In genomic region chr17:29716732-29717445, GRCm38 (mm10) we compare ENCODE assay signal across 8 mouse cellular contexts. TPM values are rescaled to one million over a fixed set of nuclear protein-coding genes. Genes with fewer than 3 reads are reported as not detected.
DNase-seq lines count a peak whose midpoint lies in the region; ATAC-seq lines count a peak whose summit lies in the region.

TSS of gene Ccdc167 (minus strand) at chr17:29717044.

- H3K36me3 ChIP-seq in forebrain, embryonic 14.5 days (ENCODE audit: control insufficient read depth, insufficient read depth, low read length): no peaks in the 10 kb centered on the region
- H3K36me3 ChIP-seq in neural tube, embryonic 15.5 days: no peaks in the 10 kb centered on the region

- H3K4me1 ChIP-seq in forebrain, embryonic 14.5 days (ENCODE audit: control insufficient read depth, insufficient read depth, low read length): peaks cover 29% of the 10 kb centered on the region
- peaks cover 27% of the 10 kb centered on the region for H3K4me1 ChIP-seq in neural tube, embryonic 15.5 days

- H3K4me2 ChIP-seq in forebrain, embryonic 14.5 days (ENCODE audit: low read length): peak within 1 kb of the TSS; percentile 83
- H3K4me2 ChIP-seq in neural tube, embryonic 15.5 days: peak within 1 kb of the TSS; percentile 89

- WGBS in forebrain, embryonic 14.5 days: 5% methylated on average over 41 of the region's 41 CpGs
- WGBS in neural tube, embryonic 15.5 days: 5% methylated on average over 41 of the region's 41 CpGs

- H3K4me3 ChIP-seq in forebrain, embryonic 14.5 days (ENCODE audit: low read depth, low read length): peak within 1 kb of the TSS; percentile 48
- peak within 1 kb of the TSS; percentile 52 for H3K4me3 ChIP-seq in neural tube, embryonic 15.5 days (replicated peaks)

- H3K9me3 ChIP-seq in forebrain, embryonic 14.5 days (replicated peaks; ENCODE audit: control insufficient read depth, low read length): no peaks in the 10 kb centered on the region
- no peaks in the 10 kb centered on the region for H3K9me3 ChIP-seq in neural tube, embryonic 15.5 days (replicated peaks)

- no peaks in the 10 kb centered on the region for H3K27me3 ChIP-seq in forebrain, embryonic 14.5 days (replicated peaks; ENCODE audit: control insufficient read depth, insufficient read depth, low read length)
- H3K27me3 ChIP-seq in neural tube, embryonic 15.5 days (replicated peaks): 0 out of 2 replicates have a peak, but pooled peaks cover 3% of the 10 kb centered on the region

- intact Hi-C loops in heart, postnatal 14 days (cut with DNase I): no loop called here

- DNase-seq in ES-CJ7 (ENCODE audit: low read depth, low spot score): peak; percentile 98
- peak; percentile 96 for DNase-seq in cerebellum, adult 11 months
- peak; percentile 98 for DNase-seq in forebrain, embryonic 14.5 days (ENCODE audit: low spot score)
- peak; percentile 95 to 96 for DNase-seq in heart, postnatal 14 days
- peak; percentile 98 for DNase-seq in layer of hippocampus, adult 11-12 months (ENCODE audit: low spot score)
- DNase-seq in lung, adult 18-20 months: peak; percentile 96
- peak; percentile 94 for DNase-seq in testis, postnatal 14 days (ENCODE audit: low spot score)

- ATAC-seq in forebrain, embryonic 14.5 days: peak; percentile 95
- peak; percentile 96 for ATAC-seq in neural tube, embryonic 15.5 days (ENCODE audit: low FRiP score)

- peak within 1 kb of the TSS; percentile 65; the same call in 1 of the 2 replicates for H3K27ac ChIP-seq in forebrain, embryonic 14.5 days (ENCODE audit: low read depth, low read length)
- H3K27ac ChIP-seq in neural tube, embryonic 15.5 days (replicated peaks): peak within 1 kb of the TSS; percentile 75

- peak within 1 kb of the TSS; percentile 68 for H3K9ac ChIP-seq in forebrain, embryonic 14.5 days (ENCODE audit: low read length)
- H3K9ac ChIP-seq in neural tube, embryonic 15.5 days (replicated peaks): peak within 1 kb of the TSS; percentile 63

RNA-seq across cellular contexts. Expression of gene Ccdc167, which starts in this region (rescaled TPM):
- 12.8 and 14.0 TPM in 2 replicates for polyA plus RNA-seq in forebrain, embryonic 14.5 days (2014; fragmentation: Nextera tagmentation; extraction: Ambion mirVana)
- total RNA-seq in heart, postnatal 14 days (2021): 10 to 100 TPM; 11.4 to 12.1 TPM
- 10.1 and 10.4 TPM in 2 replicates for polyA plus RNA-seq in neural tube, embryonic 15.5 days (2015; fragmentation: Nextera tagmentation; extraction: Ambion mirVana)

Comparison
In these comparisons a context has a peak if more than half of its experiments do, and no peak if none do; other contexts are left out.
1. Peak in every context shown above with its lines: DNase-seq, ATAC-seq, H3K4me3 ChIP-seq and H3K27ac ChIP-seq.